Mouse (Mus musculus): Measurements from ENCODE around the gene Fubp3. TPM values are rescaled to one million over a fixed set of nuclear protein-coding genes. Genes with fewer than 3 reads are reported as not detected.

Fubp3 gene
- polyA plus RNA-seq (2012; rRNA removed; ENCODE audit: low replicate concordance) = 21.6 and 57.6 TPM in 2 replicates

DNA sequence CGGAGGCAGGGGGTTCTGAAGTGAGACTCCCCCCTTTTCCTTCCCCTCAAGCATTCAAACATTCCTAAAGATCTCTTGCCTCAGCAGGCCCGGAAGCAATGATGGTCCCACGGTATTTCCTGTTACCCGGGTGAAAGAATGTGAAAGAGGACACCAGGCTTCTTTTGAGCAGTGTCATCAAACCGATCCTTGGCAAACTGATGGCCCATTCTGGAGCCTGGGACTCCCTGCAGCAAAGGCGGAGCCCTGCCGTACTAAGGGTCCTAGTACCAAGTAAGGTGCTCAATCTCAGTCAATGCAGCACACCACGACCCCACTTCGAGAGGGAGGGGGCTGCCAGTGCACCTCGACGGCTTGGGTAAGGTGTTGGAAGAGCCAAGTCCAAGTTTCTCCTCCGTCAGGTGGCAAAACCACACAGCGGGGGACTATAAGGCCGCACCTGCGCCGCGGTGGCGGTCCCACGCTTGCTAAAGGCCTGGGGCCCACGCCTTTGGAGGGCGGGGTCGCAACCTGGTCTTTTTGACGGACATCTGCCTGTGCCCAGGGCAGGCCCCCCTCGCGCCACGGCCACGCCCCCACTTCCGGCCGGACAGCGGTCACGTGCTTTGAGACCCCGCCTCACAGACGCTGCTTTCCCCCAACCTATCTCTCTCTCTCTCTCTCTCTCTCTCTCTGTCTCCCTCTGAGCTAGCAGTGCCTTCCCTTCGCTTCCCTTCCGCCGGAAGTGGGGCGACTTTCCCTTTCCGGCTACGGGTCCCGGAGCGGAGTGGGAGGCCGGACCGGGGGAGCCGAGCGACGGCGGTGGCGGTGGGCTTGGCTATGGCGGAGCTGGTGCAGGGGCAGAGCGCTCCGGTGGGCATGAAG is at the start of gene Fubp3:
Gene Fubp3, plus strand, starts transcription at position 601 of the 864 bp plus-strand sequence.

DNA sequence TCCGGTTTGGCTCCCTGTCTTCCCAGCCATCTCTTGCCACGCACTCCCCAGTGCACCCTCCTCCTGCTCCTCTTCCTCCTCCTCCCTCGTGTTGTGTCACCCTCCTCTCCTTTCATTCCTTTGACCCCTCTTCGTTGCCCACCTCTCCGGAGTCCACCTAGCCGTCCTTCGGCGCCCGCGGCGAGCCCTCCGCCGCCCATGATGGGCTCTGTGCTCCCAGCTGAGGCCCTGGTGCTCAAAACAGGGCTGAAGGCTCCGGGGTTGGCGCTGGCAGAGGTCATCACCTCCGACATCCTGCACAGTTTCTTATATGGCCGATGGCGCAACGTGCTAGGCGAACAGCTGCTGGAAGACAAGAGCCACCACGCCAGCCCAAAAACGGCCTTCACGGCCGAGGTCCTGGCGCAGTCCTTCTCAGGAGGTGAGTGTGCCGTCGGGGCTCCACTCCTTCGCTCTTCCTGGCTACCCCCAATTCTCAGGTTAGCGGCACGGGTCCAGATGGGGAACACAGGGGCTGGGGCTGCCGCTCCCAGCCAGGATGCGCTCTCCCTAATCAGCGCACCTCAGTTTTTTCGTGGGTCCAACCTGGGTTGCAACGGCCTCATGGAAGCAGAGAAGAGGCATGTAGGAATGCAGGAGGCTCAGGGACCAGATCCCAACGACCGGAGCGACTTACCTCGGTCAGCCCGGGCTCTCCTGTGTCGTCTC is 67.6 kb downstream of the Fubp3 start, which contains the start of gene Prdm12:
Gene Prdm12, plus strand, starts transcription at position 137 of the 708 bp plus-strand sequence.

Other genes with a start within 250 kb of the Fubp3 start
- 6.0 and 10.6 TPM in 2 replicates for gene Ass1, start 102.4 kb upstream of the Fubp3 start, polyA plus RNA-seq (2012; rRNA removed; ENCODE audit: low replicate concordance)
- gene Prdm12, start 67.4 kb downstream of the Fubp3 start, polyA plus RNA-seq (2012; rRNA removed; ENCODE audit: low replicate concordance) = not detected in 2 replicates
- gene Exosc2, start 98.1 kb downstream of the Fubp3 start, polyA plus RNA-seq (2012; rRNA removed; ENCODE audit: low replicate concordance) = 11.1 and 22.7 TPM in 2 replicates
- gene Abl1, start 115.7 kb downstream of the Fubp3 start, polyA plus RNA-seq (2012; rRNA removed; ENCODE audit: low replicate concordance) = 46.5 and 89.6 TPM in 2 replicates
- gene Qrfp, start 237.9 kb downstream of the Fubp3 start, polyA plus RNA-seq (2012; rRNA removed; ENCODE audit: low replicate concordance) = 0.04 and 0.05 TPM in 2 replicates

All from subcutaneous adipose tissue, adult 2 months (tissue).